ENCODE assay signal across 19 mouse cellular contexts in genomic region chr19:42690256-42690655, GRCm38 (mm10).
DNase-seq lines count a peak whose midpoint lies in the region; ATAC-seq lines count a peak whose summit lies in the region.
"Had no signal": no experiment of that assay in that cellular context is flagged by ENCODE, and none has a peak within 500 bp of the region (broad histone marks: within the 10 kb centered on the region; RNA-seq: fewer than 3 reads in every experiment).

No protein-coding gene starts in this region.

- H3K4me2 ChIP-seq in liver, embryonic 13.5 days, result no peak overlapping the region
- H3K4me2 ChIP-seq in liver, embryonic 11.5 days, result no peak overlapping the region
- H3K4me2 ChIP-seq in liver, embryonic 16.5 days (ENCODE audit: low read depth, low read length), result no peak overlapping the region
- H3K4me2 ChIP-seq: embryonic facial prominence, embryonic 12.5 days; forebrain, embryonic 13.5 days; forebrain, embryonic 15.5 days had no signal

- peak overlapping the region; percentile 15; the same call in 1 of the 2 replicates for H3K27ac ChIP-seq in liver, embryonic 13.5 days
- H3K27ac ChIP-seq in liver, embryonic 11.5 days (ENCODE audit: low read depth, low read length), result no peak overlapping the region
- peak overlapping the region; percentile 60 for H3K27ac ChIP-seq in liver, embryonic 16.5 days (ENCODE audit: low read length)
- H3K27ac ChIP-seq: embryonic facial prominence, embryonic 10.5 days; embryonic facial prominence, embryonic 12.5 days; forebrain, embryonic 13.5 days; forebrain, embryonic 15.5 days had no signal

- WGBS in liver, embryonic 13.5 days (ENCODE audit: insufficient replicate concordance), result 62% methylated on average over 1 of the region's 1 CpGs
- WGBS in liver, embryonic 11.5 days, result 69% methylated on average over 1 of the region's 1 CpGs
- 68% methylated on average over 1 of the region's 1 CpGs for WGBS in liver, embryonic 16.5 days (ENCODE audit: insufficient replicate concordance)

- no peaks in the 10 kb centered on the region for H3K4me1 ChIP-seq in liver, embryonic 13.5 days (replicated peaks)
- no peaks in the 10 kb centered on the region for H3K4me1 ChIP-seq in liver, embryonic 11.5 days (replicated peaks; ENCODE audit: control insufficient read depth, insufficient read depth, low read length)
- H3K4me1 ChIP-seq in liver, embryonic 16.5 days (ENCODE audit: control insufficient read depth, low read depth, low read length), result no peaks in the 10 kb centered on the region
- H3K4me1 ChIP-seq: embryonic facial prominence, embryonic 12.5 days; forebrain, embryonic 13.5 days; forebrain, embryonic 15.5 days had no signal

- ATAC-seq in liver, embryonic 13.5 days (ENCODE audit: low read depth), result 0 out of 2 replicates have a peak, but pooled peaks have one; percentile 36
- no peak for ATAC-seq in liver, embryonic 11.5 days (replicated peaks; ENCODE audit: low FRiP score)
- ATAC-seq in liver, embryonic 16.5 days (ENCODE audit: low read depth), result peak; percentile 52
- ATAC-seq: activated CD4-positive, CD25-positive, alpha-beta regulatory T cell, adult 4 months; CD4-positive, CD25-positive, alpha-beta regulatory T cell, adult 4 months; forebrain, embryonic 13.5 days; forebrain, embryonic 15.5 days; forebrain, postnatal 0 days had no signal

- H3K36me3 ChIP-seq in liver, embryonic 13.5 days, result no peaks in the 10 kb centered on the region
- no peaks in the 10 kb centered on the region for H3K36me3 ChIP-seq in liver, embryonic 11.5 days (ENCODE audit: control insufficient read depth, insufficient read depth, low read length)
- H3K36me3 ChIP-seq in liver, embryonic 16.5 days (ENCODE audit: control insufficient read depth, insufficient read depth), result no peaks in the 10 kb centered on the region
- H3K36me3 ChIP-seq: embryonic facial prominence, embryonic 10.5 days; embryonic facial prominence, embryonic 12.5 days; forebrain, embryonic 15.5 days; G1E had no signal

- no peak overlapping the region for H3K9ac ChIP-seq in liver, embryonic 13.5 days
- H3K9ac ChIP-seq in liver, embryonic 11.5 days (ENCODE audit: low read depth, low read length), result no peak overlapping the region
- H3K9ac ChIP-seq in liver, embryonic 16.5 days (ENCODE audit: low read depth, low read length), result no peak overlapping the region
- H3K9ac ChIP-seq: embryonic facial prominence, embryonic 12.5 days; forebrain, embryonic 13.5 days; forebrain, embryonic 15.5 days; forebrain, postnatal 0 days had no signal

- no peaks in the 10 kb centered on the region for H3K27me3 ChIP-seq in liver, embryonic 13.5 days
- H3K27me3 ChIP-seq in liver, embryonic 11.5 days (replicated peaks; ENCODE audit: control insufficient read depth, insufficient read depth, low read length), result no peaks in the 10 kb centered on the region
- no peaks in the 10 kb centered on the region for H3K27me3 ChIP-seq in liver, embryonic 16.5 days (ENCODE audit: control insufficient read depth, insufficient read depth, low read depth, low read length)
- H3K27me3 ChIP-seq: embryonic facial prominence, embryonic 12.5 days; forebrain, embryonic 15.5 days had no signal

- no peaks in the 10 kb centered on the region for H3K9me3 ChIP-seq in liver, embryonic 13.5 days (replicated peaks)
- no peaks in the 10 kb centered on the region for H3K9me3 ChIP-seq in liver, embryonic 11.5 days (ENCODE audit: control insufficient read depth, low read length)
- H3K9me3 ChIP-seq in liver, embryonic 16.5 days (replicated peaks; ENCODE audit: control insufficient read depth, low read length), result no peaks in the 10 kb centered on the region
- H3K9me3 ChIP-seq: embryonic facial prominence, embryonic 10.5 days; embryonic facial prominence, embryonic 12.5 days; forebrain, embryonic 13.5 days; forebrain, embryonic 15.5 days; G1E had no signal

- no peak overlapping the region for H3K4me3 ChIP-seq in liver, embryonic 13.5 days (replicated peaks)
- no peak overlapping the region for H3K4me3 ChIP-seq in liver, embryonic 11.5 days (ENCODE audit: low read depth, low read length)
- H3K4me3 ChIP-seq in liver, embryonic 16.5 days (ENCODE audit: low read depth, low read length), result no peak overlapping the region
- H3K4me3 ChIP-seq: embryonic facial prominence, embryonic 10.5 days; embryonic facial prominence, embryonic 12.5 days; forebrain, embryonic 13.5 days; forebrain, embryonic 15.5 days had no signal

- peak; percentile 27 for DNase-seq in adrenal gland, adult 2 months
- DNase-seq in adrenal gland, postnatal 25 days, result no peak
- DNase-seq in liver, embryonic 13.5 days, result no peak
- DNase-seq in liver, embryonic 11.5 days (ENCODE audit: low spot score), result no peak
- DNase-seq in urinary bladder, adult 18-20 months (ENCODE audit: low spot score in 2 of 2), result no peak
- DNase-seq: adrenal gland, postnatal 10 days; adrenal gland, postnatal 36 days; B cell, adult 2 months; cerebellum, adult 11-12 months; cerebellum, adult 9-10 months; forebrain, postnatal 0 days had no signal
